Mouse (Mus musculus) heart, embryonic 14.5 days (tissue): Measurements from ENCODE around the gene Cgnl1. TPM values are rescaled to one million over a fixed set of nuclear protein-coding genes. Genes with fewer than 3 reads are reported as not detected.

ENCODE experiments used
- ATAC-seq: fragments of 200-750 bp; cut with Nextera tagmentation; 2 replicates; pipeline ENCODE4 v1.8.0; 2017; ENCODE audit warnings: low read depth, moderate TSS enrichment; ENCODE audit not compliant: insufficient number of reproducible peaks, insufficient read depth, low FRiP score
- H3K27ac ChIP-seq, 2 experiments: fragments of 200-500 bp in 1 of 2; fragments of 300-500 bp in 1 of 2; sonication (generic) in 1 of 2; replicated peaks in 1 of 2; 2 replicates each; pipeline ENCODE4 v1.5.1; 2012 to 2014; ENCODE audit warnings: low read depth in 2 of 2, low read length in 2 of 2, control low read depth in 1 of 2, mild to moderate bottlenecking in 1 of 2, mixed read lengths in 1 of 2; ENCODE audit not compliant: control insufficient read depth in 1 of 2, insufficient read depth in 1 of 2
- H3K27me3 ChIP-seq: fragments of 300-500 bp; sonication (generic); 2 replicates; pipeline ENCODE4 v1.6.1; 2014; ENCODE audit warnings: mild to moderate bottlenecking, low read length, control low read depth; ENCODE audit not compliant: control insufficient read depth, insufficient read depth
- H3K36me3 ChIP-seq: fragments of 300-500 bp; sonication (generic); 2 replicates; pipeline ENCODE4 v1.6.1; 2014; ENCODE audit warnings: mild to moderate bottlenecking, control low read depth, low read length, mixed read lengths; ENCODE audit not compliant: control insufficient read depth, insufficient read depth
- H3K4me1 ChIP-seq, 2 experiments: fragments of 200-500 bp in 1 of 2; fragments of 300-500 bp in 1 of 2; sonication (generic) in 1 of 2; 2 replicates each; pipeline ENCODE4 v1.6.1; 2012 to 2014; ENCODE audit warnings: low read length in 2 of 2, control low read depth in 1 of 2, mixed read lengths in 1 of 2; ENCODE audit not compliant: control insufficient read depth in 2 of 2, insufficient read depth in 2 of 2
- H3K4me2 ChIP-seq: fragments of 300-500 bp; sonication (generic); 2 replicates; pipeline ENCODE4 v1.6.1; 2014; ENCODE audit warnings: mild to moderate bottlenecking, low read length
- H3K4me3 ChIP-seq, 2 experiments: fragments of 200-500 bp in 1 of 2; fragments of 300-500 bp in 1 of 2; sonication (generic) in 1 of 2; 2 replicates each; pipeline ENCODE4 v1.5.1; 2012 to 2014; ENCODE audit warnings: low read length in 2 of 2, mild to moderate bottlenecking in 2 of 2, control low read depth in 1 of 2, low read depth in 1 of 2, moderate library complexity in 1 of 2; ENCODE audit not compliant: control insufficient read depth in 1 of 2, insufficient read depth in 1 of 2
- H3K9ac ChIP-seq: fragments of 300-500 bp; sonication (generic); 2 replicates; pipeline ENCODE4 v1.6.1; 2014; ENCODE audit warnings: mild to moderate bottlenecking, low read length
- H3K9me3 ChIP-seq: fragments of 300-500 bp; sonication (generic); 2 replicates; pipeline ENCODE4 v1.6.1; 2016; ENCODE audit warnings: low read length, control low read depth; ENCODE audit not compliant: control insufficient read depth
- WGBS: fragments of 180-500 bp; shearing (Covaris S2); extraction: QIAGEN DNeasy Blood & Tissue Kit; methylation state at CpG from one replicate; pipeline ENCODE4 v1.1.7; 2014; 5-methylcytosine and 5-hydroxymethylcytosine counted together
- polyA plus RNA-seq: library from polyadenylated mRNA; unstranded; fragments of >200 nt; fragmentation: Nextera tagmentation; extraction: Ambion mirVana; gene quantifications from 2 replicates; pipeline ENCODE4 v1.2.1, GENCODE M21; 2014

Cgnl1 gene
- polyA plus RNA-seq, 1 experiment from 2014 or later = 37.6 TPM

- no peak overlapping the region for H3K9ac ChIP-seq
- H3K4me1 ChIP-seq = peaks cover 32 to 50% of the 10 kb centered on the region in 2 experiments
- no peak overlapping the region for H3K4me3 ChIP-seq
- H3K4me2 ChIP-seq = peak overlapping the region; percentile 8
- WGBS = 5% methylated on average over 4 of the region's 4 CpGs
- no peaks in the 10 kb centered on the region for H3K27me3 ChIP-seq
- H3K27ac ChIP-seq = peak overlapping the region; percentile 42 to 75
- H3K9me3 ChIP-seq = no peaks in the 10 kb centered on the region
- ATAC-seq = peak; percentile 77
- H3K36me3 ChIP-seq = no peaks in the 10 kb centered on the region
These were observed 25.0 kb downstream of the Cgnl1 start for GRCm38 (mm10) chr9:71746405-71746804.

DNA sequence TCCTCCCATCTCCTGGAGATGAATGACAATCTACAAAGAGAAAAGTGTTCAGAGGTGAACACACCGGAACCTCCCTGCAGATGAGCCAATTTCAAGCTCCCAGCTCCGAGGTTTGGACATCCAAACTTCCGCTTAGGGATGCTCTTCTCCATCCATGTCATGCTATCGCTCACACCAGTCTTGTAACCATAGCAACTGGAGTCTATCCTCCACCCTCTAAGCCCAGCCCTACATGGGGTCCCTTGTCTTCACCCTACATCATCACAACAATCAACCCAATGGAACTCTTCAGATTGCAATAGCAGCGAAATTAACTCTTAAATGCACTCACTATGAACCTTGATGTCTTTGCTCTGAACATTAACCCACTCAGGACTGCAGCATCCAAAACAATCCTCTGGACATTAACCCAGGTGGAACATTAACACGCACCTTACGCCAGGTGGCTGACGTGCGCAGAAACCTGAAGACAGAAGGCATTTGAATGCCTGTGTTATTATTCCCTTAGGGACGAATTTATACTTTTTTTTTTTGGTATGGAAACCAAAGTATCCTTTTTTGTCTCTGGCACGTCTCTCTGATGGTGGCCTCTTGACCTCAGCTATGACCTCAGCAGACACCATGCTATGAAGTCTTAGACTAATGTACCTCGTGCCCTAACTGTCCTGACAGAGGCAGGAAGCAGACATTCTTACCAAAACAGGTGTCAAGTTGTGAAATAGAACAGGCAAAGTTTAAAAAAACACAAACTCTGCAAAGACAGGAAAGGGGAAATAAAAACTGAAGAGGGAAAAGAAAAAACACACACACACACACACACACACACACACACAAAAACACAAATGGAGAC, 33.1 kb downstream of the Cgnl1 start:
- no peak for ATAC-seq
- Histone ChIP-seq H3K4me3 (no peak overlapping the region), H3K27ac (peak overlapping the region in 1 of 2 experiments; percentile 20; a peak in 1 of 4 replicates), H3K36me3 (no peaks in the 10 kb centered on the region), H3K4me2 (no peak overlapping the region), H3K27me3 (no peaks in the 10 kb centered on the region), H3K9ac (no peak overlapping the region), H3K4me1 (peaks cover 18 to 32% of the 10 kb centered on the region in 2 experiments), H3K9me3 (no peaks in the 10 kb centered on the region)
- 62% methylated on average over 12 of the region's 12 CpGs for WGBS

GRCm38 (mm10) chr9:71737257-71738023, 34.0 kb downstream of the Cgnl1 start:
- H3K4me1 ChIP-seq = peaks cover 20 to 31% of the 10 kb centered on the region in 2 experiments
- H3K4me2 ChIP-seq = no peak overlapping the region
- peak overlapping the region in 1 of 2 experiments; percentile 20; a peak in 1 of 4 replicates for H3K27ac ChIP-seq
- H3K9me3 ChIP-seq = no peaks in the 10 kb centered on the region
- no peaks in the 10 kb centered on the region for H3K27me3 ChIP-seq
- no peaks in the 10 kb centered on the region for H3K36me3 ChIP-seq
- no peak for ATAC-seq
- H3K9ac ChIP-seq = no peak overlapping the region
- WGBS = 48% methylated on average over 3 of the region's 3 CpGs
- no peak overlapping the region for H3K4me3 ChIP-seq

- no peak overlapping the region for H3K27ac ChIP-seq
- H3K4me1 ChIP-seq = peaks cover 19 to 28% of the 10 kb centered on the region in 2 experiments
- H3K9me3 ChIP-seq = no peaks in the 10 kb centered on the region
- 87% methylated on average over 7 of the region's 7 CpGs for WGBS
- no peak overlapping the region for H3K9ac ChIP-seq
- H3K36me3 ChIP-seq = no peaks in the 10 kb centered on the region
- no peak for ATAC-seq
- no peak overlapping the region for H3K4me3 ChIP-seq
- no peak overlapping the region for H3K4me2 ChIP-seq
- H3K27me3 ChIP-seq = no peaks in the 10 kb centered on the region
These were observed 35.5 kb downstream of the Cgnl1 start for GRCm38 (mm10) chr9:71735886-71736285.

DNA sequence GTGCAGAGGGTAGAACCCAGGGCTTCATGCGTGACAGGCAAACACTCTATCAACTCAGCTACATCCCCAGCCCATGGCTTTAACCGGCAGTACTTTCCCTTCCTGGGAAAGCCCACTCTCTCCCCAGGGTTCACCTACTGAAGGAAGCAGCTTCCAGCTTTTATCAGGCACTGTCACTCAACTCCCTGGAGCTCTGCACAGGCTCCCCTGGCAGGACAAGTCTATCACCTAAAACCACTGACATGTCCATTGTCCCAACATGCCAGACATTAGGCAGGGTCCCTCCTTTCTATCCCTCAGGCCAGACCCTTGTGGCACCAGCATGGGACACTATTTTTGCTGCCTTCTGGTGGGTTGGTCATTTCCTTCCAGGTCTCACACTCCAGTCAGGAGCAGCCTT, 37.8 kb downstream of the Cgnl1 start:
- Histone ChIP-seq H3K9me3 (no peaks in the 10 kb centered on the region), H3K4me3 (no peak overlapping the region), H3K4me2 (no peak overlapping the region), H3K9ac (no peak overlapping the region), H3K36me3 (no peaks in the 10 kb centered on the region), H3K27me3 (no peaks in the 10 kb centered on the region), H3K4me1 (peaks cover 19 to 34% of the 10 kb centered on the region in 2 experiments), H3K27ac (peak overlapping the region; percentile 21 to 25; a peak in 1 of 4 replicates)
- WGBS = 10% methylated on average over 2 of the region's 2 CpGs
- ATAC-seq = no peak

DNA sequence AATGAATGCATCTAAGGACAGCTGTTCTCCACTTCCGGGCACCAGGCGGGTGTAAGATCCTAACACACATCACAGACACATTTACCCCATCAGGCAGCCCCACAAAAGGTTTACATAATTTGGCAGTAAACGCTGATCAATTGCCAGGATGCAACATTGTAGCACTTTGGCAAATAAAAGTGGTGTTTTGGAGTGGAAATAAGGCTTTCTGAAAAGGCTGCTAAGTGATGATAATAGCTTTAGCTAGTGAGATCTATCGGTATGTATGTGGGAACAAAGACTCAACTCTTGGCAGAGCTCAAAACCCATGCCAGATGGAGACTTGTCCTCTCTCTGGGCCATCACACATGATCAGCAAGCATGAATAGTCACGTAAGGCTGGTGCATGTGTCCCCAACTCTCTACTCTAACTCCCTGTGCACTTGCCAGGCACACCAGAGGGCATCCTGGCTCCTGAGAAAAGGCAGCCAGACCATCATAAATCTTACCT, 42.5 kb downstream of the Cgnl1 start:
- peaks cover 15 to 29% of the 10 kb centered on the region in 2 experiments for H3K4me1 ChIP-seq
- H3K9me3 ChIP-seq = no peaks in the 10 kb centered on the region
- H3K9ac ChIP-seq = no peak overlapping the region
- H3K4me3 ChIP-seq = no peak overlapping the region
- 83% methylated on average over 5 of the region's 5 CpGs for WGBS
- peaks cover 18% of the 10 kb centered on the region for H3K36me3 ChIP-seq
- H3K27ac ChIP-seq = no peak overlapping the region
- H3K27me3 ChIP-seq = no peaks in the 10 kb centered on the region
- ATAC-seq = no peak
- H3K4me2 ChIP-seq = no peak overlapping the region

- H3K9ac ChIP-seq = no peak overlapping the region
- H3K27me3 ChIP-seq = no peaks in the 10 kb centered on the region
- peaks cover 19 to 35% of the 10 kb centered on the region in 2 experiments for H3K4me1 ChIP-seq
- no peaks in the 10 kb centered on the region for H3K9me3 ChIP-seq
- H3K4me3 ChIP-seq = no peak overlapping the region
- no peak overlapping the region for H3K27ac ChIP-seq
- H3K4me2 ChIP-seq = no peak overlapping the region
- ATAC-seq = no peak
- 39% methylated on average over 4 of the region's 4 CpGs for WGBS
- H3K36me3 ChIP-seq = peaks cover 30% of the 10 kb centered on the region
These were observed 44.2 kb downstream of the Cgnl1 start for GRCm38 (mm10) chr9:71727233-71727632.
